Mouse (Mus musculus) frontal cortex, adult (tissue): ENCODE measurements around the gene Ptprd.
A peak's percentile ranks its signal among the peaks of the same experiment; 100 is the strongest.

Source experiments
- ATAC-seq: cut with Nextera tagmentation; 2 replicates; pipeline ENCODE4 v1.9.2; 2017; ENCODE audit warnings: mild to moderate bottlenecking, moderate library complexity, mixed read lengths; ENCODE audit not compliant: low TSS enrichment

The Ptprd gene

GRCm38 (mm10) chr4:77558404-77559202 is 653.2 kb downstream of the Ptprd start:
- peak; percentile 75 for ATAC-seq

GRCm38 (mm10) chr4:77555841-77556240 is 655.9 kb downstream of the Ptprd start:
- ATAC-seq: no peak

GRCm38 (mm10) chr4:77537843-77538242 is 673.9 kb downstream of the Ptprd start:
- no peak for ATAC-seq

GRCm38 (mm10) chr4:77537336-77537735 is 674.4 kb downstream of the Ptprd start:
- no peak for ATAC-seq

GRCm38 (mm10) chr4:77535601-77536000 is 676.2 kb downstream of the Ptprd start:
- no peak for ATAC-seq

- peak; percentile 83 for ATAC-seq
These were observed 677.2 kb downstream of the Ptprd start for GRCm38 (mm10) chr4:77534553-77534952.

GRCm38 (mm10) chr4:77519166-77519565 is 692.6 kb downstream of the Ptprd start:
- peak; percentile 93 for ATAC-seq

GRCm38 (mm10) chr4:77513914-77514628 is 697.7 kb downstream of the Ptprd start:
- ATAC-seq: peak; percentile 41; the same call in 1 of the 2 replicates

- no peak for ATAC-seq
These were observed 698.7 kb downstream of the Ptprd start for GRCm38 (mm10) chr4:77513041-77513440.

- ATAC-seq: peak; percentile 81
These were observed 757.7 kb downstream of the Ptprd start for GRCm38 (mm10) chr4:77454049-77454448.

GRCm38 (mm10) chr4:77399146-77399545 is 812.6 kb downstream of the Ptprd start:
- ATAC-seq: no peak

GRCm38 (mm10) chr4:77361728-77362127 is 850.0 kb downstream of the Ptprd start:
- peak; percentile 55; the same call in 1 of the 2 replicates for ATAC-seq

GRCm38 (mm10) chr4:77327198-77327597 is 884.6 kb downstream of the Ptprd start:
- ATAC-seq: no peak

- no peak for ATAC-seq
These were observed 894.6 kb downstream of the Ptprd start for GRCm38 (mm10) chr4:77317060-77317680.

GRCm38 (mm10) chr4:77316644-77317043 is 895.1 kb downstream of the Ptprd start:
- ATAC-seq: no peak

GRCm38 (mm10) chr4:77310127-77310788 is 901.5 kb downstream of the Ptprd start:
- no peak for ATAC-seq

- peak; percentile 81 for ATAC-seq
These were observed 928.3 kb downstream of the Ptprd start for GRCm38 (mm10) chr4:77283423-77283822.

GRCm38 (mm10) chr4:77277913-77278312 is 933.8 kb downstream of the Ptprd start:
- no peak for ATAC-seq

GRCm38 (mm10) chr4:77259972-77260290 is 951.8 kb downstream of the Ptprd start:
- no peak for ATAC-seq

- peak; percentile 38 for ATAC-seq
These were observed 952.4 kb downstream of the Ptprd start for GRCm38 (mm10) chr4:77259250-77259971.

GRCm38 (mm10) chr4:77251188-77251587 is 960.6 kb downstream of the Ptprd start:
- ATAC-seq: no peak
